Mouse (Mus musculus) hindbrain, embryonic 11.5 days (tissue): ENCODE results near the gene Ctse. TPM values are rescaled to one million over a fixed set of nuclear protein-coding genes. Genes with fewer than 3 reads are reported as not detected.

Source experiments
- ATAC-seq: fragments of 200-750 bp; cut with Nextera tagmentation; 2 replicates; pipeline ENCODE4 v1.8.0; 2017; ENCODE audit warnings: mild to moderate bottlenecking, moderate TSS enrichment, moderate library complexity; ENCODE audit not compliant: low FRiP score
- DNase-seq: peaks from one replicate; pipeline ENCODE4 v3.0.0-alpha.2; 2015; ENCODE audit warnings: low spot score
- H3K27ac ChIP-seq: fragments of 300-500 bp; sonication (generic); 2 replicates; pipeline ENCODE4 v1.5.1; 2014; ENCODE audit warnings: mild to moderate bottlenecking, low read depth, low read length
- H3K27me3 ChIP-seq: fragments of 300-500 bp; sonication (generic); 2 replicates; pipeline ENCODE4 v1.6.1; 2014; ENCODE audit warnings: mild to moderate bottlenecking, low read length, moderate library complexity, mixed read lengths; ENCODE audit not compliant: control insufficient read depth, insufficient read depth
- H3K36me3 ChIP-seq: fragments of 300-500 bp; sonication (generic); 2 replicates; pipeline ENCODE4 v1.6.1; 2014; ENCODE audit warnings: mild to moderate bottlenecking, low read length, moderate library complexity, mixed read lengths; ENCODE audit not compliant: control insufficient read depth, insufficient read depth
- H3K4me1 ChIP-seq: fragments of 300-500 bp; sonication (generic); replicated peaks from 2 replicates; pipeline ENCODE4 v1.6.1; 2014; ENCODE audit warnings: low read length, mixed read lengths; ENCODE audit not compliant: control insufficient read depth, insufficient read depth
- H3K4me2 ChIP-seq: fragments of 300-500 bp; sonication (generic); replicated peaks from 2 replicates; pipeline ENCODE4 v1.6.1; 2014; ENCODE audit warnings: mild to moderate bottlenecking, low read depth, low read length
- H3K4me3 ChIP-seq: fragments of 300-500 bp; sonication (generic); 2 replicates; pipeline ENCODE4 v1.5.1; 2014; ENCODE audit warnings: low read depth, low read length
- H3K9ac ChIP-seq: fragments of 300-500 bp; sonication (generic); 2 replicates; pipeline ENCODE4 v1.6.1; 2014; ENCODE audit warnings: low read depth, low read length
- H3K9me3 ChIP-seq: fragments of 300-500 bp; sonication (generic); 2 replicates; pipeline ENCODE4 v1.6.1; 2016; ENCODE audit warnings: low read length; ENCODE audit not compliant: control insufficient read depth
- WGBS: fragments of 180-500 bp; shearing (Covaris S2); extraction: QIAGEN DNeasy Blood & Tissue Kit; methylation state at CpG from one replicate; pipeline ENCODE4 v1.1.7; 2014; 5-methylcytosine and 5-hydroxymethylcytosine counted together
- polyA plus RNA-seq: library from polyadenylated mRNA; unstranded; fragments of >200 nt; fragmentation: Nextera tagmentation; extraction: Ambion mirVana; gene quantifications from 2 replicates; pipeline ENCODE4 v1.2.1, GENCODE M21; 2014

Ctse gene
- polyA plus RNA-seq, 1 experiment from 2014 or later, result 0.26 TPM

- DNase-seq (no peak), ATAC-seq (no peak)
- 62% methylated on average over 16 of the region's 16 CpGs for WGBS
- Histone ChIP-seq H3K4me3 (no peak overlapping the region), H3K9ac (no peak overlapping the region), H3K36me3 (no peaks in the 10 kb centered on the region), H3K27me3 (no peaks in the 10 kb centered on the region), H3K4me2 (no peak overlapping the region), H3K9me3 (no peaks in the 10 kb centered on the region), H3K4me1 (no peaks in the 10 kb centered on the region), H3K27ac (no peak overlapping the region)
Measured at GRCm38 (mm10) chr1:131718952-131719694, 81.0 kb downstream of the Ctse start.

DNA sequence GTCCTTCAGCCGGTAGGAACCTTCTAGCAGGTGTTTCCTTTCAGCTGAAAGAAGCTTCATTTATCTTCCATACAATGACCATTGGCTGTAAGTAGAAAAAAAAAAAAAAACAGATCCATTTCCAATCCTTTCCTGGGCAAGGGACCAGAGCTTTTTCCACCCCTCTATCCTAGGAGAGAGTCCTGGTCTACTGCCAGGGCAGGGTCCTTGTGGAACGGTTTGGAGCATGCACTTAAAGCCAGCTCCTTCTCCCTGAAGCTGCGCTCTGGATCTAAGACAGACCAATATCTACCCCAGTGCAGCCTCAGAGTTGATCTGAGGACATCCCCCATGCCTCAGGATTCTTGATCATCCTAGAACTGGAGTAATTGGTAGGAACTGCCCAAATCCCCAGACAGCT is 83.9 kb downstream of the Ctse start:
- Histone ChIP-seq H3K4me2 (no peak overlapping the region), H3K9me3 (no peaks in the 10 kb centered on the region), H3K9ac (no peak overlapping the region), H3K27ac (no peak overlapping the region), H3K4me1 (no peaks in the 10 kb centered on the region), H3K27me3 (no peaks in the 10 kb centered on the region), H3K36me3 (no peaks in the 10 kb centered on the region), H3K4me3 (no peak overlapping the region)
- no peak for ATAC-seq
- DNase-seq, result no peak
- 92% methylated on average over 3 of the region's 3 CpGs for WGBS

DNA sequence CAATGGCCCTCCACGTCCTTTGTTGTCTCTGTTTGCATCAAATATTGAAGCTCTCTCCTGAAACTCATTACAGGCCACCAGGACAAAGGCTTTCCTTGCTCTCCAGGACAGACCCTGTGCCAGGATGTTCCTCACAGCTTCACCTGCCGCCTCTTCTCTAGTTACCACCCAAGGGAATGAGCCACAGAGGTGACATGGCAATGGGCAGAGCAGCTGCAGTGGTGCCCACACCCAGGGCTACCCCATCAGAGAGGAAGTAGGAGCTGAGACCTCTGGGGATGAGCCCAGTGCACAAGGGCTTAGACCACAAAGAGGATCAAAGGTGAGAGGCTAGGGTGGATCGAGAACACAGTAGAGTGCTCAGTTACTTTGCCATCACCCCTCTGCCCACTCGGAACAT is 85.4 kb downstream of the Ctse start:
- Histone ChIP-seq H3K4me1 (no peaks in the 10 kb centered on the region), H3K36me3 (no peaks in the 10 kb centered on the region), H3K4me2 (no peak overlapping the region), H3K9ac (no peak overlapping the region), H3K4me3 (no peak overlapping the region), H3K27ac (no peak overlapping the region), H3K27me3 (no peaks in the 10 kb centered on the region), H3K9me3 (no peaks in the 10 kb centered on the region)
- DNase-seq (no peak), ATAC-seq (no peak)
- 68% methylated on average over 4 of the region's 4 CpGs for WGBS

Other genes with a start within 250 kb of the Ctse start
- gene Srgap2, start 111.0 kb upstream of the Ctse start, polyA plus RNA-seq, result 15.1 and 24.8 TPM in 2 replicates
- gene Fam72a, start 110.4 kb upstream of the Ctse start, polyA plus RNA-seq, result 3.9 and 4.1 TPM in 2 replicates
- gene Avpr1b, start 39.1 kb upstream of the Ctse start, polyA plus RNA-seq, result not detected in 2 replicates
- gene Rab7b, start 50.4 kb downstream of the Ctse start, polyA plus RNA-seq, result 0.91 and 1.6 TPM in 2 replicates
- gene Slc26a9, start 105.7 kb downstream of the Ctse start, polyA plus RNA-seq, result 0.15 and 0.38 TPM in 2 replicates
- 0.43 and 1.5 TPM in 2 replicates for gene Pm20d1, start 159.1 kb downstream of the Ctse start, polyA plus RNA-seq
- 8.0 and 8.2 TPM in 2 replicates for gene Slc41a1, start 189.2 kb downstream of the Ctse start, polyA plus RNA-seq
- 13.2 and 14.5 TPM in 2 replicates for gene Rab29, start 228.9 kb downstream of the Ctse start, polyA plus RNA-seq